Mouse (Mus musculus) myocyte (in vitro differentiated cells): ENCODE measurements around the gene Hmox2. TPM values are rescaled to one million over a fixed set of nuclear protein-coding genes. Genes with fewer than 3 reads are reported as not detected.

ENCODE experiments used
- H3K27me3 ChIP-seq: one replicate; pipeline ENCODE4 v1.6.1; 2011; ENCODE audit not compliant: control insufficient read depth, insufficient read depth, insufficient read length
- H3K36me3 ChIP-seq: one replicate; pipeline ENCODE4 v1.6.1; 2011; ENCODE audit not compliant: control insufficient read depth, insufficient read depth
- H3K4me2 ChIP-seq: one replicate; pipeline ENCODE4 v1.6.1; 2011; ENCODE audit warnings: low read depth, control low read depth
- H3K4me3 ChIP-seq: one replicate; pipeline ENCODE4 v1.5.1; 2011; ENCODE audit warnings: mild to moderate bottlenecking, control low read depth, moderate library complexity
- H3K79me2 ChIP-seq: one replicate; pipeline ENCODE4 v1.6.1; 2011; ENCODE audit not compliant: control insufficient read depth, insufficient read depth
- H3ac ChIP-seq: one replicate; pipeline ENCODE4 v1.6.1; 2011; ENCODE audit not compliant: control insufficient read depth, insufficient read length
- CEBPB ChIP-seq: IDR thresholded peaks from 2 replicates; pipeline ENCODE4 v1.6.1; 2011; ENCODE audit warnings: mild to moderate bottlenecking, moderate library complexity; ENCODE audit not compliant: poor library complexity, insufficient read depth, severe bottlenecking
- E2F4 ChIP-seq: IDR thresholded peaks from one replicate; pipeline ENCODE4 v1.6.1; 2011; ENCODE audit warnings: mild to moderate bottlenecking, control low read depth, moderate library complexity; ENCODE audit not compliant: insufficient read depth
- MAX ChIP-seq: IDR thresholded peaks from one replicate; pipeline ENCODE4 v1.6.1; 2011; ENCODE audit warnings: low read depth, mild to moderate bottlenecking, control low read depth
- MYOD1 ChIP-seq, 3 experiments: IDR thresholded peaks; one replicate each; pipeline ENCODE4 v1.6.1; 2011; ENCODE audit warnings: control low read depth in 2 of 3, low read depth in 2 of 3, mild to moderate bottlenecking in 2 of 3, moderate library complexity in 1 of 3; ENCODE audit not compliant: insufficient read length in 2 of 3, control insufficient read depth in 1 of 3
- MYOG ChIP-seq, 3 experiments: IDR thresholded peaks; one replicate each; pipeline ENCODE4 v1.6.1; 2011; ENCODE audit warnings: control low read depth in 2 of 3, low read depth in 2 of 3, mild to moderate bottlenecking in 2 of 3; ENCODE audit not compliant: insufficient read length in 2 of 3, control insufficient read depth in 1 of 3, insufficient read depth in 1 of 3
- POLR2A ChIP-seq: IDR thresholded peaks from one replicate; pipeline ENCODE4 v1.6.1; 2011; ENCODE audit warnings: low read depth, mild to moderate bottlenecking, control low read depth, moderate library complexity; ENCODE audit not compliant: insufficient read length
- POLR2AphosphoS2 ChIP-seq: IDR thresholded peaks from one replicate; pipeline ENCODE4 v1.6.1; 2011; ENCODE audit warnings: low read depth, control low read depth; ENCODE audit not compliant: insufficient read length
- REST ChIP-seq: IDR thresholded peaks from one replicate; pipeline ENCODE4 v1.6.1; 2011; ENCODE audit warnings: mild to moderate bottlenecking, control low read depth, moderate library complexity; ENCODE audit not compliant: insufficient read depth, insufficient read length
- SRF ChIP-seq: IDR thresholded peaks from one replicate; pipeline ENCODE4 v1.6.1; 2011; ENCODE audit warnings: low read depth; ENCODE audit not compliant: control insufficient read depth, insufficient read length
- TCF12 ChIP-seq: IDR thresholded peaks from one replicate; pipeline ENCODE4 v1.6.1; 2011; ENCODE audit warnings: mild to moderate bottlenecking, control low read depth; ENCODE audit not compliant: poor library complexity, insufficient read depth, severe bottlenecking
- TCF3 ChIP-seq: IDR thresholded peaks from one replicate; pipeline ENCODE4 v1.6.1; 2011; ENCODE audit warnings: low read depth, control low read depth; ENCODE audit not compliant: insufficient read length
- USF1 ChIP-seq: IDR thresholded peaks from one replicate; pipeline ENCODE4 v1.6.1; 2011; ENCODE audit warnings: low read depth, mild to moderate bottlenecking, control low read depth, moderate library complexity
- polyA plus RNA-seq: library from polyadenylated mRNA; unstranded; fragments of >200 nt; fragmentation: generic; extraction: Trizol; gene quantifications from one replicate; pipeline ENCODE4 v1.2.1, GENCODE M21; 2012; ENCODE audit warnings: missing spikeins

Gene Hmox2
- polyA plus RNA-seq, 1 experiment = 46.7 TPM

- Histone ChIP-seq H3K4me3 (no peak overlapping the region), H3K36me3 (peaks cover 21% of the 10 kb centered on the region)
Observed at GRCm38 (mm10) chr16:4762437-4762836, 36.3 kb downstream of the Hmox2 start.

GRCm38 (mm10) chr16:4763276-4763675, 37.1 kb downstream of the Hmox2 start:
- Histone ChIP-seq H3K79me2 (peaks cover 7% of the 10 kb centered on the region), H3K36me3 (peaks cover 21% of the 10 kb centered on the region), H3ac (no peak overlapping the region), H3K4me2 (no peak overlapping the region), H3K27me3 (no peaks in the 10 kb centered on the region), H3K4me3 (no peak overlapping the region)
- TF ChIP-seq TCF3 (no peak), POLR2AphosphoS2 (peak; percentile 43), POLR2A (no peak)

More at GRCm38 (mm10) chr16:4762437-4762836, 36.3 kb downstream of the Hmox2 start:
- peak; percentile 45 for TF ChIP-seq POLR2AphosphoS2
- TF ChIP-seq MYOD1 (IDR thresholded peaks at IDR 0.05; ENCODE audit: control insufficient read depth in 1 of 3, insufficient read length in 2 of 3, low read depth in 2 of 3) = peak in 1 of 3 experiments; percentile 28
- TF ChIP-seq USF1 = no peak
- TF ChIP-seq SRF = no peak
- H3K4me2 ChIP-seq = no peak overlapping the region
- H3ac ChIP-seq = no peak overlapping the region
- H3K79me2 ChIP-seq = peaks cover 7% of the 10 kb centered on the region
- no peaks in the 10 kb centered on the region for H3K27me3 ChIP-seq

- Histone ChIP-seq H3K4me3 (no peak overlapping the region), H3K4me2 (no peak overlapping the region), H3K27me3 (no peaks in the 10 kb centered on the region), H3ac (no peak overlapping the region), H3K36me3 (peaks cover 26% of the 10 kb centered on the region), H3K79me2 (peaks cover 7% of the 10 kb centered on the region)
- peak; percentile 85 for TF ChIP-seq POLR2AphosphoS2
- no peak for TF ChIP-seq POLR2A
Observed at GRCm38 (mm10) chr16:4765852-4766251, 39.7 kb downstream of the Hmox2 start.

GRCm38 (mm10) chr16:4767012-4767790, 41.0 kb downstream of the Hmox2 start:
- no peaks in the 10 kb centered on the region for H3K27me3 ChIP-seq
- H3K4me3 ChIP-seq = no peak overlapping the region
- H3ac ChIP-seq = no peak overlapping the region
- H3K4me2 ChIP-seq = no peak overlapping the region
- TF ChIP-seq USF1 (no peak), MYOD1 (IDR thresholded peaks at IDR 0.05; ENCODE audit: control insufficient read depth in 1 of 3, insufficient read length in 2 of 3, low read depth in 2 of 3) (peak in 1 of 3 experiments; percentile 14), POLR2A (no peak), REST (no peak), MAX (no peak), MYOG (IDR thresholded peaks at IDR 0.05; ENCODE audit: control insufficient read depth in 1 of 3, insufficient read depth in 1 of 3, insufficient read length in 2 of 3, low read depth in 2 of 3) (peak in 1 of 3 experiments; percentile 22), SRF (no peak), E2F4 (no peak), POLR2AphosphoS2 (no peak)
- H3K36me3 ChIP-seq = peaks cover 34% of the 10 kb centered on the region
- peaks cover 14% of the 10 kb centered on the region for H3K79me2 ChIP-seq

- no peak for TF ChIP-seq REST
- TF ChIP-seq MYOG (IDR thresholded peaks at IDR 0.05; ENCODE audit: control insufficient read depth in 1 of 3, insufficient read depth in 1 of 3, insufficient read length in 2 of 3, low read depth in 2 of 3) = no peak
- TF ChIP-seq SRF = no peak
- no peak for TF ChIP-seq POLR2A
- no peak for TF ChIP-seq TCF12
- TF ChIP-seq USF1 = no peak
- no peak for TF ChIP-seq CEBPB
- TF ChIP-seq E2F4 = no peak
- TF ChIP-seq POLR2AphosphoS2 = no peak
- TF ChIP-seq MAX = no peak
- no peak for TF ChIP-seq TCF3
- TF ChIP-seq MYOD1 (IDR thresholded peaks at IDR 0.05; ENCODE audit: control insufficient read depth in 1 of 3, insufficient read length in 2 of 3, low read depth in 2 of 3) = no peak
- Histone ChIP-seq H3K27me3 (no peaks in the 10 kb centered on the region), H3K36me3 (peaks cover 34% of the 10 kb centered on the region), H3K4me3 (no peak overlapping the region), H3ac (no peak overlapping the region), H3K4me2 (no peak overlapping the region), H3K79me2 (peaks cover 29% of the 10 kb centered on the region)
Observed at GRCm38 (mm10) chr16:4768719-4769118, 42.6 kb downstream of the Hmox2 start.
